Mouse (Mus musculus) limb, embryonic 12.5 days (tissue): Measurements from ENCODE around the gene Bcl2l13. TPM values are rescaled to one million over a fixed set of nuclear protein-coding genes. Genes with fewer than 3 reads are reported as not detected.
A peak's percentile ranks its signal among the peaks of the same experiment; 100 is the strongest.

ENCODE experiments used
- ATAC-seq: fragments of 200-750 bp; cut with Nextera tagmentation; 2 replicates; pipeline ENCODE4 v1.8.0; 2017; ENCODE audit warnings: low read depth, moderate TSS enrichment; ENCODE audit not compliant: insufficient number of reproducible peaks, insufficient read depth, low FRiP score, low TSS enrichment
- H3K27ac ChIP-seq: fragments of 300-500 bp; sonication (generic); 2 replicates; pipeline ENCODE4 v1.5.1; 2016; ENCODE audit warnings: mild to moderate bottlenecking, moderate library complexity
- H3K27me3 ChIP-seq: fragments of 300-500 bp; sonication (generic); 2 replicates; pipeline ENCODE4 v1.6.1; 2016; ENCODE audit warnings: mild to moderate bottlenecking, moderate library complexity
- H3K36me3 ChIP-seq: fragments of 300-500 bp; sonication (generic); 2 replicates; pipeline ENCODE4 v1.6.1; 2016; ENCODE audit warnings: mild to moderate bottlenecking, moderate library complexity
- H3K4me1 ChIP-seq: fragments of 300-500 bp; sonication (generic); replicated peaks from 2 replicates; pipeline ENCODE4 v1.6.1; 2016
- H3K4me2 ChIP-seq: fragments of 300-500 bp; sonication (generic); 2 replicates; pipeline ENCODE4 v1.6.1; 2016; ENCODE audit warnings: mild to moderate bottlenecking, moderate library complexity
- H3K4me3 ChIP-seq: fragments of 300-500 bp; sonication (generic); replicated peaks from 2 replicates; pipeline ENCODE4 v1.5.1; 2016; ENCODE audit warnings: mild to moderate bottlenecking
- H3K9ac ChIP-seq: fragments of 300-500 bp; sonication (generic); replicated peaks from 2 replicates; pipeline ENCODE4 v1.6.1; 2016; ENCODE audit warnings: mild to moderate bottlenecking, moderate library complexity
- H3K9me3 ChIP-seq: fragments of 300-500 bp; sonication (generic); 2 replicates; pipeline ENCODE4 v1.6.1; 2016; ENCODE audit warnings: mild to moderate bottlenecking, moderate library complexity
- WGBS: fragments of 180-500 bp; shearing (Covaris S2); methylation state at CpG from one replicate; pipeline ENCODE4 v1.1.7; 2016; 5-methylcytosine and 5-hydroxymethylcytosine counted together
- polyA plus RNA-seq: library from polyadenylated mRNA; unstranded; fragments of >200 nt; fragmentation: Nextera tagmentation; extraction: Ambion mirVana; gene quantifications from 2 replicates; pipeline ENCODE4 v1.2.1, GENCODE M21; 2016

Gene Bcl2l13
- polyA plus RNA-seq = 34.4 and 43.2 TPM in 2 replicates

DNA sequence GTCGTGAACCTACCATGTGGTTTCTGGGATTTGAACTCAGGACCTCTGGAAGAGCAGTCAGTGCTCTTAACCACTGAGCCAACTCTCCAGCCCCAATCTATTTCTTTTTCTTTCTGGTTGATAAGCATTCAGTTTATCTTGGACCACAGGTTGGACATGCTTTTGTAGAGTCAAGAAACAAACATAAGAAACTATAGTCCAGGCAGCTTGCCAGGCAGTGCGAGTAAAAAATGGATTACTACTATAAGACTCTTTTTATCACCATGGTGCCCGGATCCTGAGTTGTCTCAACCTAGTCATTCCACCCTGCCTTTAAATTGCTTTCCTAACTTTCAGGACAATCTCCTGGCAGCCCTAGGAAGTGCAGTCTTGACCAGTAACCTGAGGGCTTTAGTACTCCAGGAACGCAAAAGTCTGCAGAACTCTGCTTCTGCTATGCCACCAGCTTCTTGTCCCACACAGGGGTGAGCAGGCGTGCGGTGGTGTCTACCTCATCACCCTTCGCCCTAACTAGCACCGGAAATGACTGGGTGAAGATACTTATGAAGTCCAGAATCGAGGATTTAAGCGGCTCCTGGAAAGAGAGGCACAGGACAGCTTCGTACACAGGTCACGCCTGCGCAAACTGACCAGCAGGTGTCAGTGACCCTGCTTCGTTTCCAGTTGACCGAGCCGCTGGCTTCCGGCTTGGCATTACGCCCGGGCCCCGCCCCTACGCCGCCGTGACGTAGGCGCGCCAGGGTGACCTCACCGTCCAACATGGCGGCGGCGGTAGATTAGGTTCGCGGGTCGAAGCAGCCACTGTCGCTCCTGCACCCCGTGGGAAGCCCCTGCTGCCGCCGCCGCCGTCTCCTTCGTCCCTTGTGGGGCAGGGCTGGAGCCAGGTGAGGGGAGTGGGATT is at the start of gene Bcl2l13:
Gene Bcl2l13 (plus strand): TSS at position 739 of the 901 bp plus-strand sequence.
- Histone ChIP-seq H3K4me2 (peak within 1 kb of the TSS; percentile 64), H3K27ac (peak within 1 kb of the TSS; percentile 96), H3K36me3 (no peaks in the 10 kb centered on the region; the same call in 1 of the 2 replicates), H3K4me1 (peaks cover 8% of the 10 kb centered on the region), H3K9me3 (no peaks in the 10 kb centered on the region), H3K4me3 (peak within 1 kb of the TSS; percentile 92), H3K9ac (peak within 1 kb of the TSS; percentile 95), H3K27me3 (no peaks in the 10 kb centered on the region)
- 5% methylated on average over 40 of the region's 40 CpGs for WGBS
- ATAC-seq = peak; percentile 90

DNA sequence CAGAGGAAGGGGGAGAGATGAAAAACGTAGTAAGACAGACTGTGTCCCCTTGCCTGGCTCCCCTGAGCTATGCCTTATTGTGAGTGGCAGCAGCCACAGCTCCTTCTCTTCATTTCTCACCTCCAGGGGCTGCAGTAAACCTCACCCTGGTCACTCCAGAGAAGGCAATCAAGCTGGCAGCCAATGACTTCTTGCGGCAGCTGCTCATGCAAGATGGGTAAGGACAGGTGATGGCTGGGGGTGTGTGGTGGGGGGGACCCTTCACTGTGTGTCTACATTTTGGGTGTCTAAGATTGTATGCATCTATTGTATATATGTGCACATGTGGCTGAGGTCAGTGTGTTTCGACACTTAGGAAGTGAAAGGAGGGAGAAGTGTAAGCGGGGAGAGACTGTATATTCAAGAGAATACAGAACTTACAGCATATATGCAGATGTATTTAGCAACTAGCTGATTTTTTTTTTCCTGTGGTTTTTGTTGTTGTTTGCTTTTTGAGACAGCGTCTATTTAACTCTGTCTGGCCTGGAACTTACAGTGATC is 47.9 kb upstream of the Bcl2l13 start:
- Histone ChIP-seq H3K27me3 (no peaks in the 10 kb centered on the region), H3K9me3 (no peaks in the 10 kb centered on the region), H3K9ac (no peak overlapping the region), H3K4me1 (peaks cover 5% of the 10 kb centered on the region; the same call in 1 of the 2 replicates), H3K4me3 (no peak overlapping the region), H3K36me3 (peaks cover 20% of the 10 kb centered on the region), H3K27ac (no peak overlapping the region), H3K4me2 (no peak overlapping the region)
- no peak for ATAC-seq
- 77% methylated on average over 5 of the region's 5 CpGs for WGBS

DNA sequence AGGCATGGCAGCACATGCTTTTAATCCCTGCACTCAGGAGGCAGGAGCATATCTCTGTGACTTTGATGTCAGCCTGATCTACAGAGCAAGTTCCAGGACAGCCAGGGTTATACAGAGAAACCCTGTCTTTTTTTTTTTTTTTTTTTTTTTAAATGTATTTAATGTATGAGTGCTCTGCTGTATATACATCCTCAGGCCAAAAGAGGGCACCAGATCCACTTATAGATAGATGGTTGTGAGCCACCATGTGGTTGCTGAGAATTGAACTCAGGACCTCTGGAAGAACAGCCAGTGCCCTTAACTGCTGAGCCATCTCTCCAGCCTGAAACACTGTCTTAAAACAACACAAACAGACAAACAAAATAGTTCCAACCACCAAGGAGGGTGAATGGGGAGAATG is 47.1 kb upstream of the Bcl2l13 start:
- Histone ChIP-seq H3K27ac (no peak overlapping the region), H3K4me1 (peaks cover 5% of the 10 kb centered on the region; the same call in 1 of the 2 replicates), H3K9ac (no peak overlapping the region)

DNA sequence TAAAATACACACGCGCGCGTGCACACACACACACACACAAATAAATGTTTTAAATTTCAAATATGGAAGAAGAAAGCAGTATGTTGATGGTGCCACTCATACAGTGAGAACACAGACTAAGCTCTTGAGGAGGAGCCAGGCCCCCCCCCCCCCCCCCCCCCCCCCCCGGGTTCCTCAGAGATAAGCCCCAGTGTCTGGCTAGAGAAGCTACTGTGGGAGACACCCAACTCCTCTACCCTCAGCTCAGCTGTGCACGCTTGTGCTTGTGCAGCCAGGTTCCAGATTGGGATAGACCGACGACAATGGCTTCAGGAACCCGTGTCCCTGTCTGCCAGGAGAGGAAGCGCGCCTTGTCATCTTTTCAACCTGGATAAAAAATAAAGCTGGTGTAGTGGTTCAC is 45.9 kb upstream of the Bcl2l13 start:
- H3K27ac ChIP-seq = no peak overlapping the region
- no peaks in the 10 kb centered on the region for H3K9me3 ChIP-seq
- 94% methylated on average over 10 of the region's 11 CpGs for WGBS
- H3K4me3 ChIP-seq = no peak overlapping the region
- ATAC-seq = no peak
- H3K27me3 ChIP-seq = no peaks in the 10 kb centered on the region
- peaks cover 5% of the 10 kb centered on the region; the same call in 1 of the 2 replicates for H3K4me1 ChIP-seq
- no peak overlapping the region for H3K4me2 ChIP-seq
- peaks cover 40% of the 10 kb centered on the region for H3K36me3 ChIP-seq
- H3K9ac ChIP-seq = no peak overlapping the region

More for the DNA sequence above, 47.1 kb upstream of the Bcl2l13 start:
- H3K27me3 ChIP-seq = no peaks in the 10 kb centered on the region
- H3K9me3 ChIP-seq = no peaks in the 10 kb centered on the region
- H3K4me2 ChIP-seq = no peak overlapping the region
- H3K36me3 ChIP-seq = peaks cover 28% of the 10 kb centered on the region
- no peak overlapping the region for H3K4me3 ChIP-seq
- ATAC-seq = no peak

DNA sequence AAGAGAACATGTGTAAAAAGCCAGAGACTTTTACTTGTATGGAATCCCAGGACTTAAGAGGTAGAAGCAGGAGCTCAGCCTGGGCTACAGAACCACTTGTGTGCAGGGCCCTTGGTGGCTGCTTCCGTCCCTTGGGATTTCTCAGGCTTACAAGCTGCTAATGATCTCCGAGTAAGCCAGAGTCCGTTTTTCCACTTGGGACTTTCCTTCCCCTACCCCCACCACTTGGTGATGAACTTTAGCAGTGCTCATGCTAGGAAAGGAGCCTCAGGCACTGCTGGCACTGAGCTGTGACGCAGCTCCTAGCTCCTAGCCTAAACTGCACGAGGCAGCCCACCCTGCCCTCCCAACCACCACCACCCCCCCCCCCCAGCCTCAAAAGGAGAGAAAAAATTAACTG is 45.3 kb upstream of the Bcl2l13 start:
- Histone ChIP-seq H3K4me3 (no peak overlapping the region), H3K4me2 (no peak overlapping the region), H3K9me3 (no peaks in the 10 kb centered on the region), H3K27me3 (no peaks in the 10 kb centered on the region), H3K9ac (no peak overlapping the region), H3K36me3 (peaks cover 46% of the 10 kb centered on the region), H3K4me1 (peaks cover 5% of the 10 kb centered on the region; the same call in 1 of the 2 replicates), H3K27ac (no peak overlapping the region)
- 31% methylated on average over 5 of the region's 5 CpGs for WGBS
- no peak for ATAC-seq

DNA sequence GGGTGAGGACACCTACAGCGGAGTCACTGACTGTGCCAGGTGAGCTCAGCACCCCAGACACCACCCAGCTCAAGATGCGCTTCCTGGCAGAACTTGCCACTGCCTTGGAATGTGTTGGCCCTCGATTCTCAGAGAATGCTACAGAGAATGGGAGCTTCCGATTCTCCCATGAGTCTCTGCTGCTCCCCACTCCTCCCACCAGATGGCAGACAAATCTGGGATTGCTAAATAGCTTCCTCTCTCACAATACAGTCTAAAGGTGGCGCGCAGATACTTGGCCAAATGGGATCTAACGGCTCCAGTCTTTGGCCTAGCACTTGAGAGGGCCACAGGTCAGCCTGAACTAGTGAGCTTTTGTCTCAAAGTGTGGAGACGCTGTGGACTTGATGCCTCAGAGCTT is 43.1 kb upstream of the Bcl2l13 start:
- Histone ChIP-seq H3K4me2 (no peak overlapping the region), H3K9ac (no peak overlapping the region), H3K4me3 (no peak overlapping the region), H3K9me3 (no peaks in the 10 kb centered on the region), H3K27me3 (no peaks in the 10 kb centered on the region), H3K36me3 (peaks cover 68% of the 10 kb centered on the region), H3K4me1 (peaks cover 5% of the 10 kb centered on the region; the same call in 1 of the 2 replicates), H3K27ac (no peak overlapping the region)
- 89% methylated on average over 8 of the region's 8 CpGs for WGBS
- no peak for ATAC-seq

DNA sequence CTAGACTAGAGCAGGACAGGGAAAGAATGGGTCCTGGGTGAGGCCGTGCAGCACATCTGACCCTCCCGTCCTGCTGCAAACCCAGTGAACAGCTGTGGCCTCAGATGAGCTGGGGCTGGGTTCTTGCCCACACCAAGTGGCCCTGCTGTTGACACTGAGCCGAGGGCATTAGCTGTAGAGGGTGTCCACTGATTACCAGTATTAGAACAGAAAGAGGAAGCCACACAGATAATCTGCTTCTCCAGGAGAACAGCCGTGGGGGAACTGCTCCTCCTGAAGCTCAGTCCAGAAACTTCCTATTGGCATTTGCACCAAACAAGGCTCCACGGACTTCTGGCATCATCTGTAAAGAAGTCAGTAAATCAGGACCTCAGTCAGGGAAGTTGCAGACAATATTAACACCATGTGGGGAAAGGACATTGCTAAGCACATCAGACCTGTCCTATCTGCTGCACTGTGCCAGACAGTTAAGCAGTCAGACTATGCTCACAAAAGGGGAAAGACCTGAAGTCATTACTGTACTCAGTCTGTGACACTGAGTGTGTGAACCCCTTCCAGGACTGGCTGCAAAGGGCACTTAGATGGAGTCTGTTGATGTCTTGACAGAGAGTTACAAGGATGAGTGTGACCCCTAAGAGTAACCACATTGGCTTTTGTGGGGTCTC is 40.5 kb upstream of the Bcl2l13 start:
- Histone ChIP-seq H3K4me3 (no peak overlapping the region), H3K4me2 (no peak overlapping the region), H3K27me3 (no peaks in the 10 kb centered on the region), H3K9ac (no peak overlapping the region), H3K4me1 (peaks cover 5% of the 10 kb centered on the region; the same call in 1 of the 2 replicates), H3K36me3 (peaks cover 88% of the 10 kb centered on the region), H3K9me3 (no peaks in the 10 kb centered on the region), H3K27ac (no peak overlapping the region)
- WGBS = 77% methylated on average over 5 of the region's 5 CpGs
- ATAC-seq = no peak

DNA sequence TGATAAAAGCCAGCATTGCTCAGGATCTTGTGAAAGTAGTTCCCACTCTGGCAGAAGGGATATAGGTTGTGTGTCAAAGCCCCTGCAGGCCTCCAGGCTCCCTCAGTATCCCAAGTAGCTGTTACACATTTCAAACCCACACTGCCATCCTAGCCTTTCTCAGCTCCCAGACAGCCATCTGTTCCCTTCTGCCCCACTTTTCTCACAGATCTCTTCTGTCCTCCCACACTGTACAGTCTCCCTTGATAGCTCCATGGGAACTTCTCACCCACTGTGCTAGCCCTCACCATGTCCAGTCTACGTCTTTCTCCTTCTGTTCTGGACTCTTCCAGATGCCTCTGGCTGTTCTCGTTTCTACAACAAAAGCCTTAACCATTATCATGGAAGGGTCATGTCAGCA is 39.9 kb upstream of the Bcl2l13 start:
- no peak overlapping the region for H3K27ac ChIP-seq
- H3K4me1 ChIP-seq = 0 out of 2 replicates have a peak, but pooled peaks cover under 1% of the 10 kb centered on the region
- ATAC-seq = no peak
- H3K27me3 ChIP-seq = no peaks in the 10 kb centered on the region
- H3K9me3 ChIP-seq = no peaks in the 10 kb centered on the region
- no peak overlapping the region for H3K9ac ChIP-seq
- no peak overlapping the region for H3K4me3 ChIP-seq
- 80% methylated on average over 2 of the region's 2 CpGs for WGBS
- no peak overlapping the region for H3K4me2 ChIP-seq
- H3K36me3 ChIP-seq = peaks cover 93% of the 10 kb centered on the region

DNA sequence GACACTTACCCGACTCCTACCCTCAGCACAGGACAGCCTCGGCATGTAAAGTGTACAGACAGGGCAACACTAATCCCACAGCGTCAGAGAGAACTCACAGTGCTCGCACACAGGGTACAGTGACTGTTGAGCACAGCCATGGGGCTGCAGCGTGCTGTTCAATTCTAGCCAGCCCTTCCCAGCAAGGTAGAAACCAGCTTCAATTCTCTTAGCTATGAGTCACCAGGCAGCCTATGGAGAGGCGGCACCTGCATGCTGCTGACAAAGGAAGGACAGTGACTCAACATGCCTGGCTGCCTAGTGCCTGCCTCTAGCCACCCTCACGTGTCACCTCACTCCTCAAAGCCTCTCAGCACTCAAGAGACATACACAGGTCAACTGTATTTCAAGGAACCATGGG is 38.0 kb upstream of the Bcl2l13 start:
- 90% methylated on average over 7 of the region's 7 CpGs for WGBS
- Histone ChIP-seq H3K36me3 (peaks cover 97% of the 10 kb centered on the region), H3K27ac (no peak overlapping the region), H3K4me2 (no peak overlapping the region), H3K9ac (no peak overlapping the region), H3K4me1 (no peaks in the 10 kb centered on the region), H3K27me3 (no peaks in the 10 kb centered on the region), H3K4me3 (no peak overlapping the region), H3K9me3 (no peaks in the 10 kb centered on the region)
- ATAC-seq = no peak

DNA sequence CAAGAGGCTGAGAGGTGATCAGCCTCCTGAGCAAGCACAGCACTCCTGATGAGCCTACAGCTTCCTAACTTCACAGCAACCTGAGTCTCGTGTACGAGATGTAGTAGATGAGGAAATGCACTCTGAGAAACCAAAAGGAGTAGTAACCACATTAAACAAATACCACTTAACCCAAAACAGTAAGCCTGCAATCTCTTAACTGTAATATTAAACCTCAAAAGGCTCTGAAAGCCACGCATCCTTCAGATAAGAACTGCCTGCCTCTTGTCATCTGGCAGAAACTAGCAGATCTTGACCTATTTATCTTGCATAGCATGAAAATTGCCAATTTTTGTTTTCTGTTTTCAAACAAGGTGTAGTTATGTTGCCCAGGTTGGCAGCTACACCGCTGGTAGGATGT is 37.1 kb upstream of the Bcl2l13 start:
- H3K36me3 ChIP-seq = peaks cover 97% of the 10 kb centered on the region

DNA sequence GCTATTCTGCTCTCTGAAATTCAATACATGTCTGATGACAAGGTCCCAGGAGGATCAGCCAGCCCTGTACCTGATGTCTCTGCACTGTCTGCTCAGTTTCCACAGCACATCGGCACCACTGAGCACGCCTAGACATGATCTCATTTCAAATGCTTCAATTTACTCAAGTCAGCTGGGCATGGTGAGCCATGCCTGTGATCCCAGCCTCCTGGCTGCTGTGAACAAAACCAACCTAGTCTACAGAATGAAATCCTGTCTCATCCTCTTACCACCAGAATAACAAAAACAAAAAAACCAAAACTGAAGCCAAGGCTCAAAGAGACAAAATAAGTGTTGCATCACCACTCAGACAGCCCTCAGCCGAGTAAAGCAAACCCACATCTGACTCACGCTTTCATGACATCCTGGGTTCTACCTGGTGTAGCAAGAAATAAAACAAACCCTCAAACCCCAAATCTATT is 36.4 kb upstream of the Bcl2l13 start:
- ATAC-seq = no peak
- H3K27ac ChIP-seq = no peak overlapping the region
- H3K4me2 ChIP-seq = no peak overlapping the region
- H3K27me3 ChIP-seq = no peaks in the 10 kb centered on the region
- no peaks in the 10 kb centered on the region for H3K9me3 ChIP-seq
- peaks cover 97% of the 10 kb centered on the region for H3K36me3 ChIP-seq
- H3K4me3 ChIP-seq = no peak overlapping the region
- WGBS = 89% methylated on average over 4 of the region's 4 CpGs
- no peaks in the 10 kb centered on the region for H3K4me1 ChIP-seq
- no peak overlapping the region for H3K9ac ChIP-seq

More for the DNA sequence above, 37.1 kb upstream of the Bcl2l13 start:
- Histone ChIP-seq H3K27ac (no peak overlapping the region), H3K9me3 (no peaks in the 10 kb centered on the region), H3K27me3 (no peaks in the 10 kb centered on the region), H3K4me1 (no peaks in the 10 kb centered on the region), H3K4me2 (no peak overlapping the region), H3K4me3 (no peak overlapping the region), H3K9ac (no peak overlapping the region)
- no peak for ATAC-seq
- 91% methylated on average over 4 of the region's 4 CpGs for WGBS
